Mouse (Mus musculus): Measurements from ENCODE around the gene Lrrc3. TPM values are rescaled to one million over a fixed set of nuclear protein-coding genes. Genes with fewer than 3 reads are reported as not detected.
"Not testable (repeated sequence)": the region's sequence is repeated elsewhere in the genome, so short reads cannot be mapped to it uniquely, and the experiment has no call there.

The Lrrc3 gene
- 3.7 and 4.2 TPM in 2 replicates for polyA plus RNA-seq (2014; fragmentation: Nextera tagmentation; extraction: Ambion mirVana)

- DNase-seq (ENCODE audit: low spot score) (peak; percentile 65), ATAC-seq (ENCODE audit: low read depth) (peak; percentile 76)
- Histone ChIP-seq H3K9ac (ENCODE audit: low read depth, low read length) (peak within 1 kb of the TSS; percentile 71), H3K4me1 (ENCODE audit: control insufficient read depth, insufficient read depth, low read length) (peaks cover 7% of the 10 kb centered on the region; the same call in 1 of the 2 replicates), H3K4me2 (ENCODE audit: low read depth, low read length) (peak within 1 kb of the TSS; percentile 85), H3K4me3 (ENCODE audit: low read depth, low read length) (peak within 1 kb of the TSS; percentile 62), H3K36me3 (ENCODE audit: control insufficient read depth, insufficient read depth, low read length) (no peaks in the 10 kb centered on the region), H3K27me3 (replicated peaks; ENCODE audit: control insufficient read depth, insufficient read depth, low read length) (no peaks in the 10 kb centered on the region), H3K27ac (replicated peaks; ENCODE audit: low read depth, low read length) (no peak within 1 kb of the TSS), H3K9me3 (ENCODE audit: control insufficient read depth, low read length) (no peaks in the 10 kb centered on the region)
- WGBS, result 2% methylated on average over 20 of the region's 46 CpGs
Measured at GRCm38 (mm10) chr10:77902211-77902893, at the start of gene Lrrc3. TSS of gene Lrrc3 (minus strand) at chr10:77902536.

- H3K4me2 ChIP-seq (ENCODE audit: low read depth, low read length); H3K9ac ChIP-seq (ENCODE audit: low read depth, low read length); ATAC-seq (ENCODE audit: low read depth); H3K4me1 ChIP-seq (ENCODE audit: control insufficient read depth, insufficient read depth, low read length); H3K36me3 ChIP-seq (ENCODE audit: control insufficient read depth, insufficient read depth, low read length); H3K27me3 ChIP-seq (replicated peaks; ENCODE audit: control insufficient read depth, insufficient read depth, low read length); H3K4me3 ChIP-seq (ENCODE audit: low read depth, low read length); DNase-seq (ENCODE audit: low spot score); H3K9me3 ChIP-seq (ENCODE audit: control insufficient read depth, low read length); H3K27ac ChIP-seq (replicated peaks; ENCODE audit: low read depth, low read length): not testable (repeated sequence)
- WGBS, result 91% methylated on average over 8 of the region's 12 CpGs
Measured at GRCm38 (mm10) chr10:77950468-77950867, 48.1 kb upstream of the Lrrc3 start.

- no peaks in the 10 kb centered on the region for H3K9me3 ChIP-seq (ENCODE audit: control insufficient read depth, low read length)
- no peak for DNase-seq (ENCODE audit: low spot score)
- no peak overlapping the region for H3K9ac ChIP-seq (ENCODE audit: low read depth, low read length)
- WGBS, result 72% methylated on average over 2 of the region's 2 CpGs
- no peak for ATAC-seq (ENCODE audit: low read depth)
- H3K27ac ChIP-seq (replicated peaks; ENCODE audit: low read depth, low read length), result no peak overlapping the region
- H3K27me3 ChIP-seq (replicated peaks; ENCODE audit: control insufficient read depth, insufficient read depth, low read length), result no peaks in the 10 kb centered on the region
- no peak overlapping the region for H3K4me2 ChIP-seq (ENCODE audit: low read depth, low read length)
- no peaks in the 10 kb centered on the region for H3K36me3 ChIP-seq (ENCODE audit: control insufficient read depth, insufficient read depth, low read length)
- H3K4me1 ChIP-seq (ENCODE audit: control insufficient read depth, insufficient read depth, low read length), result no peaks in the 10 kb centered on the region
- H3K4me3 ChIP-seq (ENCODE audit: low read depth, low read length), result no peak overlapping the region
Measured at GRCm38 (mm10) chr10:77939685-77940084, 37.3 kb upstream of the Lrrc3 start.

GRCm38 (mm10) chr10:77927375-77927774 is 25.0 kb upstream of the Lrrc3 start:
- H3K9ac ChIP-seq (ENCODE audit: low read depth, low read length), result no peak overlapping the region
- no peak overlapping the region for H3K4me3 ChIP-seq (ENCODE audit: low read depth, low read length)
- DNase-seq (ENCODE audit: low spot score) (no peak), ATAC-seq (ENCODE audit: low read depth) (no peak)
- no peaks in the 10 kb centered on the region for H3K36me3 ChIP-seq (ENCODE audit: control insufficient read depth, insufficient read depth, low read length)
- no peaks in the 10 kb centered on the region for H3K4me1 ChIP-seq (ENCODE audit: control insufficient read depth, insufficient read depth, low read length)
- H3K9me3 ChIP-seq (ENCODE audit: control insufficient read depth, low read length), result no peaks in the 10 kb centered on the region
- 80% methylated on average over 10 of the region's 10 CpGs for WGBS
- H3K4me2 ChIP-seq (ENCODE audit: low read depth, low read length), result no peak overlapping the region
- H3K27me3 ChIP-seq (replicated peaks; ENCODE audit: control insufficient read depth, insufficient read depth, low read length), result no peaks in the 10 kb centered on the region
- no peak overlapping the region for H3K27ac ChIP-seq (replicated peaks; ENCODE audit: low read depth, low read length)

GRCm38 (mm10) chr10:77926140-77926539 is 23.8 kb upstream of the Lrrc3 start:
- ATAC-seq (ENCODE audit: low read depth) (no peak), DNase-seq (ENCODE audit: low spot score) (no peak)
- H3K4me3 ChIP-seq (ENCODE audit: low read depth, low read length), result no peak overlapping the region
- no peaks in the 10 kb centered on the region for H3K4me1 ChIP-seq (ENCODE audit: control insufficient read depth, insufficient read depth, low read length)
- no peak overlapping the region for H3K4me2 ChIP-seq (ENCODE audit: low read depth, low read length)
- no peaks in the 10 kb centered on the region for H3K9me3 ChIP-seq (ENCODE audit: control insufficient read depth, low read length)
- H3K9ac ChIP-seq (ENCODE audit: low read depth, low read length), result no peak overlapping the region
- H3K27ac ChIP-seq (replicated peaks; ENCODE audit: low read depth, low read length), result no peak overlapping the region
- 43% methylated on average over 7 of the region's 7 CpGs for WGBS
- no peaks in the 10 kb centered on the region for H3K36me3 ChIP-seq (ENCODE audit: control insufficient read depth, insufficient read depth, low read length)
- no peaks in the 10 kb centered on the region for H3K27me3 ChIP-seq (replicated peaks; ENCODE audit: control insufficient read depth, insufficient read depth, low read length)

GRCm38 (mm10) chr10:77922681-77923080 is 20.3 kb upstream of the Lrrc3 start:
- Histone ChIP-seq H3K27me3 (replicated peaks; ENCODE audit: control insufficient read depth, insufficient read depth, low read length) (no peaks in the 10 kb centered on the region), H3K4me1 (ENCODE audit: control insufficient read depth, insufficient read depth, low read length) (no peaks in the 10 kb centered on the region), H3K9me3 (ENCODE audit: control insufficient read depth, low read length) (no peaks in the 10 kb centered on the region), H3K36me3 (ENCODE audit: control insufficient read depth, insufficient read depth, low read length) (no peaks in the 10 kb centered on the region), H3K4me2 (ENCODE audit: low read depth, low read length) (no peak overlapping the region), H3K4me3 (ENCODE audit: low read depth, low read length) (no peak overlapping the region), H3K27ac (replicated peaks; ENCODE audit: low read depth, low read length) (no peak overlapping the region), H3K9ac (ENCODE audit: low read depth, low read length) (no peak overlapping the region)
- DNase-seq (ENCODE audit: low spot score) (peak; percentile 22), ATAC-seq (ENCODE audit: low read depth) (no peak)
- WGBS, result 58% methylated on average over 4 of the region's 4 CpGs

GRCm38 (mm10) chr10:77921009-77921408 is 18.7 kb upstream of the Lrrc3 start:
- no peak overlapping the region for H3K9ac ChIP-seq (ENCODE audit: low read depth, low read length)
- H3K9me3 ChIP-seq (ENCODE audit: control insufficient read depth, low read length), result no peaks in the 10 kb centered on the region
- H3K27ac ChIP-seq (replicated peaks; ENCODE audit: low read depth, low read length), result no peak overlapping the region
- no peak overlapping the region for H3K4me2 ChIP-seq (ENCODE audit: low read depth, low read length)
- ATAC-seq (ENCODE audit: low read depth) (no peak), DNase-seq (ENCODE audit: low spot score) (no peak)
- H3K36me3 ChIP-seq (ENCODE audit: control insufficient read depth, insufficient read depth, low read length), result no peaks in the 10 kb centered on the region
- 61% methylated on average over 5 of the region's 5 CpGs for WGBS
- no peaks in the 10 kb centered on the region for H3K4me1 ChIP-seq (ENCODE audit: control insufficient read depth, insufficient read depth, low read length)
- no peaks in the 10 kb centered on the region for H3K27me3 ChIP-seq (replicated peaks; ENCODE audit: control insufficient read depth, insufficient read depth, low read length)
- no peak overlapping the region for H3K4me3 ChIP-seq (ENCODE audit: low read depth, low read length)

GRCm38 (mm10) chr10:77916636-77917335 is 14.4 kb upstream of the Lrrc3 start:
- H3K27ac ChIP-seq (replicated peaks; ENCODE audit: low read depth, low read length), result no peak overlapping the region
- H3K36me3 ChIP-seq (ENCODE audit: control insufficient read depth, insufficient read depth, low read length), result no peaks in the 10 kb centered on the region
- DNase-seq (ENCODE audit: low spot score), result no peak
- no peaks in the 10 kb centered on the region for H3K9me3 ChIP-seq (ENCODE audit: control insufficient read depth, low read length)
- ATAC-seq (ENCODE audit: low read depth), result no peak
- no peaks in the 10 kb centered on the region for H3K4me1 ChIP-seq (ENCODE audit: control insufficient read depth, insufficient read depth, low read length)
- H3K4me3 ChIP-seq (ENCODE audit: low read depth, low read length), result no peak overlapping the region
- H3K9ac ChIP-seq (ENCODE audit: low read depth, low read length), result no peak overlapping the region
- whole genome bisulfite sequencing, result 65% methylated on average over 8 of the region's 8 CpGs
- no peak overlapping the region for H3K4me2 ChIP-seq (ENCODE audit: low read depth, low read length)
- H3K27me3 ChIP-seq (replicated peaks; ENCODE audit: control insufficient read depth, insufficient read depth, low read length), result no peaks in the 10 kb centered on the region

- no peak for DNase-seq (ENCODE audit: low spot score)
- Histone ChIP-seq H3K9ac (ENCODE audit: low read depth, low read length) (no peak overlapping the region), H3K36me3 (ENCODE audit: control insufficient read depth, insufficient read depth, low read length) (no peaks in the 10 kb centered on the region), H3K4me3 (ENCODE audit: low read depth, low read length) (no peak overlapping the region), H3K27ac (replicated peaks; ENCODE audit: low read depth, low read length) (no peak overlapping the region), H3K9me3 (ENCODE audit: control insufficient read depth, low read length) (no peaks in the 10 kb centered on the region), H3K4me2 (ENCODE audit: low read depth, low read length) (no peak overlapping the region), H3K4me1 (ENCODE audit: control insufficient read depth, insufficient read depth, low read length) (no peaks in the 10 kb centered on the region), H3K27me3 (replicated peaks; ENCODE audit: control insufficient read depth, insufficient read depth, low read length) (no peaks in the 10 kb centered on the region)
- WGBS, result 75% methylated on average over 4 of the region's 4 CpGs
- ATAC-seq (ENCODE audit: low read depth), result no peak
Measured at GRCm38 (mm10) chr10:77913292-77913691, 11.0 kb upstream of the Lrrc3 start.

Measured in embryonic facial prominence, embryonic 14.5 days (tissue).